Mouse (Mus musculus): ENCODE results near the gene Filip1. TPM values are rescaled to one million over a fixed set of nuclear protein-coding genes. Genes with fewer than 3 reads are reported as not detected.

Filip1 gene
- polyA plus RNA-seq, 1 experiment from 2014 or later = 1.5 TPM

DNA sequence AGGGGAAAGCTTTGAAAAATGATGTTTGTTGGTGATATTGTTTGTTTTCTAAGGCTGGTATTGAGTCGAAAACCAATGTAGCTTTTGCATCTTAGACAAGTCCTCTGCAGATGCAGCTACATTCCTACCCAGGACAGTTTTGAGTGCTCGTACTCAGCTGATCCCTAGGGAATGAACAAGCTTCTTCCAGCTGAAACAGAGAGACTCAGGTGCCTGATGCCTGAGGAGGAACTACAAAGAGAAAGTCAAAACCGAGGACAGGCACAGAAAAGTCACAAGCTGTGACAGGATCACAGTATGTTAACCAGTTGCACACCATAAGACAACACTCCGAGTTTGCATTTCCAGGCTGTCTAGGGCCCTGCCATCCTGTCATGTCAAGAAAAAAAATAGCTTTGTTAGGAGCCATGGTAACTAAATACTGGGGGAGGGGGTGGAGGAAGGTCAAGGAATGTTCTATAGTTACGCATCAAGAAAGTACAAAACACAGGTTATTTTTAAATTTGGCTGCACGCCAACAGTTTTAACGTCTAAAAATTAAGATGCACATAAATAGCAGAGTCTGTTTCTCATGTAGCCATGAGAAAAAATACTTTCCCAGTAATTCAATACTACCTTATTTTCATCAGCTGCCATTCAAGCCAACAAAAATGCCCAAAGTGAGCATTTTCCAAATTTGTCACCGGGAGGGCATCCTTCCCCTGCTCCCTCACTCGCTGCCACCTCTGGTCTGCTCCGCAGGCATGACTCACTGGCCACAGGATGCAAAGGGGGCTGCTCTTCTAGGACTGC lies 90.8 kb downstream of the Filip1 start:
- Histone ChIP-seq H3K9ac (ENCODE audit: low read length) (no peak overlapping the region), H3K4me2 (ENCODE audit: low read depth, severe bottlenecking) (no peak overlapping the region), H3K27ac (replicated peaks; ENCODE audit: low read depth, low read length) (no peak overlapping the region), H3K4me1 (ENCODE audit: control insufficient read depth, insufficient read depth, low read length) (no peaks in the 10 kb centered on the region), H3K9me3 (ENCODE audit: control insufficient read depth, low read length) (no peaks in the 10 kb centered on the region), H3K4me3 (ENCODE audit: low read depth, low read length) (no peak overlapping the region), H3K36me3 (ENCODE audit: control insufficient read depth, insufficient read depth, low read length) (no peaks in the 10 kb centered on the region), H3K27me3 (ENCODE audit: control insufficient read depth, insufficient read depth, low read length) (no peaks in the 10 kb centered on the region)
- WGBS = 68% methylated on average over 10 of the region's 10 CpGs
- ATAC-seq (ENCODE audit: insufficient number of reproducible peaks, low FRiP score, low TSS enrichment, low read depth) = no peak
- DNase-seq (ENCODE audit: low spot score) = no peak

- H3K36me3 ChIP-seq (ENCODE audit: control insufficient read depth, insufficient read depth, low read length) = no peaks in the 10 kb centered on the region
- no peak for ATAC-seq (ENCODE audit: insufficient number of reproducible peaks, low FRiP score, low TSS enrichment, low read depth)
- 56% methylated on average over 5 of the region's 5 CpGs for WGBS
- H3K4me1 ChIP-seq (ENCODE audit: control insufficient read depth, insufficient read depth, low read length) = no peaks in the 10 kb centered on the region
- no peak overlapping the region for H3K9ac ChIP-seq (ENCODE audit: low read length)
- no peaks in the 10 kb centered on the region for H3K27me3 ChIP-seq (ENCODE audit: control insufficient read depth, insufficient read depth, low read length)
- no peak overlapping the region for H3K4me2 ChIP-seq (ENCODE audit: low read depth, severe bottlenecking)
- H3K27ac ChIP-seq (replicated peaks; ENCODE audit: low read depth, low read length) = no peak overlapping the region
- H3K9me3 ChIP-seq (ENCODE audit: control insufficient read depth, low read length) = no peaks in the 10 kb centered on the region
- no peak overlapping the region for H3K4me3 ChIP-seq (ENCODE audit: low read depth, low read length)
- DNase-seq (ENCODE audit: low spot score) = no peak
Observed at GRCm38 (mm10) chr9:79920540-79920933, 92.1 kb downstream of the Filip1 start.

DNA sequence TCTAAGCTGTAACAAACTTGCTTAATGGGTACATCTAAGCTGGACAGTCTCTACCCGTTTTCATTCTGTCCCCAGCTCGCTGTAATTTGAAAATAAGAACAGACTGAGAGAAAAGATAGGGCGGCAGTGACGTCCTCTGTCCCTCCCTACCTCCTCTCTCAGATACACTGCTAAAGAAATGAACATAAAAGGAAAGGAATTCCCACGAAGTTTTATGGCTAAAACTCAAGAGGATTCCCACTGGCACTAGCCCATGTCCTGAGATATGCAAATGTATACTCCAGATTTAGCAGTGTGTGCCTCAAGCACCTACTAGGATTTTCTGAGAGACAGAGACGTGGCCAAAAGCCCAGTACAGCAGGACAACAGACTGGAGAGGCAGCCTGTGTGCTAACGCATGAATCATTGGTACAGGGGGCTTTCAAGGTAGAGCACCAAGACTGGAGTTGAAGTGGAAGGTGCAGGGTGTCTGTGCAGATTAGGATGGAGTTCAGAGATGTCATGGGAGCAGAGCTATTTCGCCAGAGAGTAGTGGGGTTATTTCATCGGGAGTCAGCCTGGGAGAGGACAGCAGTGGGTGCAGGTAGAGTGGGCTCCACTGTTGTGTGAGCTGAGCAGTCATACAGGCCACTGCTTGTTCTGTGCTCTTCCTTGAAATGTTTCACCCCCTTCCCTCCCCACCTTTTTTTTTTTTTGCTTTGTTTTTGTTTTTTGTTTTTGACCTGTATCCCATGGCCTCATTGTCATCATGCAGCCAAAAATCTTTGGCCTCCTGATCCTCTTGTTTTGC lies 92.7 kb downstream of the Filip1 start:
- ATAC-seq (ENCODE audit: insufficient number of reproducible peaks, low FRiP score, low TSS enrichment, low read depth) (no peak), DNase-seq (ENCODE audit: low spot score) (no peak)
- H3K27me3 ChIP-seq (ENCODE audit: control insufficient read depth, insufficient read depth, low read length) = no peaks in the 10 kb centered on the region
- no peak overlapping the region for H3K27ac ChIP-seq (replicated peaks; ENCODE audit: low read depth, low read length)
- H3K4me1 ChIP-seq (ENCODE audit: control insufficient read depth, insufficient read depth, low read length) = no peaks in the 10 kb centered on the region
- no peak overlapping the region for H3K4me2 ChIP-seq (ENCODE audit: low read depth, severe bottlenecking)
- no peaks in the 10 kb centered on the region for H3K9me3 ChIP-seq (ENCODE audit: control insufficient read depth, low read length)
- H3K4me3 ChIP-seq (ENCODE audit: low read depth, low read length) = no peak overlapping the region
- H3K36me3 ChIP-seq (ENCODE audit: control insufficient read depth, insufficient read depth, low read length) = no peaks in the 10 kb centered on the region
- H3K9ac ChIP-seq (ENCODE audit: low read length) = no peak overlapping the region
- 74% methylated on average over 9 of the region's 9 CpGs for WGBS

DNA sequence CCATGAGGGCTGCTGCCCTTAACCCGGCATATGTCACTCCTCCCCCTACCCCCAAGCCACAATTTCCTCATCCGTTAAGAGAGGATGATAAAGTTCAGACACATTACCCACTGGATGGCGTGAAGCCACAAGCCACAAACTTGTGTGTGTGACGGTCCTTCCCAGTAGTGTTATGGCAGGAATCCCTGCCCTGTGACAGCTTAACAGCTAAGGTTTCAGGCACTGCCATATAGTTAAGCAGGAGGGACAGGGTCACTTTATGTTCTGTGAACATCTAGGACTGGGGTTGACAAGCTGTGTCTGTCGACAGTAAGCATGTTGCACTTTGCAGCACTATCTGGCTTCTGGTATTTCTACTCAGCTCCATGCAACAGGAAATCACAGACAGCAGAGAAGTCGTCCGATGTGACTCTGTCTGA lies 93.3 kb downstream of the Filip1 start:
- no peak overlapping the region for H3K27ac ChIP-seq (replicated peaks; ENCODE audit: low read depth, low read length)
- no peaks in the 10 kb centered on the region for H3K36me3 ChIP-seq (ENCODE audit: control insufficient read depth, insufficient read depth, low read length)
- no peaks in the 10 kb centered on the region for H3K9me3 ChIP-seq (ENCODE audit: control insufficient read depth, low read length)
- no peak overlapping the region for H3K4me2 ChIP-seq (ENCODE audit: low read depth, severe bottlenecking)
- no peaks in the 10 kb centered on the region for H3K27me3 ChIP-seq (ENCODE audit: control insufficient read depth, insufficient read depth, low read length)
- 59% methylated on average over 7 of the region's 7 CpGs for WGBS
- DNase-seq (ENCODE audit: low spot score) (no peak), ATAC-seq (ENCODE audit: insufficient number of reproducible peaks, low FRiP score, low TSS enrichment, low read depth) (no peak)
- no peak overlapping the region for H3K9ac ChIP-seq (ENCODE audit: low read length)
- H3K4me1 ChIP-seq (ENCODE audit: control insufficient read depth, insufficient read depth, low read length) = no peaks in the 10 kb centered on the region
- H3K4me3 ChIP-seq (ENCODE audit: low read depth, low read length) = no peak overlapping the region

DNA sequence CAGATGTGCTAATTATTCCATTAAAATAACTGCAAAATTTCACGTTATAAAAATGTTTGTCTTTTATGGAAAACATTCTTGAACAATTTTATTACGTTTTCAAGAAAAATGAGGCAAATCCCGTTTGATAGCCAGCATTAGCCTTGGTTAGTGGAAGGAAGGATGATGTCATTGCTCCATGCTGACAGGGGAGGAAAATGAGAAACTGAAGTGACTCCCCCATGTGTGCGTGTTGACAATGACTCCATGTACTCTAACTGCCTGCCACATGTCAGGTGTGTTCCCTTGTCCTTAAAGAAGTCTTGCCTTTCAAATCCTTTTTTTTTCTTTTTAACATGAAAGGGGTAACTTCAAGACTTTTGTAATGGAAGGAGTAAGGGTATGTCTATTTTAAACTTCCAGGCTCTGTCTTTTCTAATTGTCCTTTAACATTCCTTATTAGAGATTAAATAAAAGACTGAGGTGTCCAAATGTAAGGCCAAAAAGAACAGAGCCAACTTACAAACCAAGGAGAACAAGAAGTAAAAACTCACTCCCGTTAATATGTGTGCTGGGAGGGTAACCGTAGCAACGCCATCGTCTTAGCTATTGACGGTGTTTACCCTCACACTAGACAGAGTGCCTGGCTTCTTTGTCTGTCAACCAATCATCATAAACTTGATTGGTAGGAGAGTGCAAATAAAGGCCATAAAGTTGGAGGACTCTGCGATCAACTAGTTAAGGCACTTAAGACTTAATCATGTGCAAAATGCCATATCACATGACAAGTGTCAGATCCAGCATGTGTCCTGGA lies 94.1 kb downstream of the Filip1 start:
- Histone ChIP-seq H3K27ac (replicated peaks; ENCODE audit: low read depth, low read length) (no peak overlapping the region), H3K9me3 (ENCODE audit: control insufficient read depth, low read length) (no peaks in the 10 kb centered on the region), H3K4me2 (ENCODE audit: low read depth, severe bottlenecking) (no peak overlapping the region), H3K4me3 (ENCODE audit: low read depth, low read length) (no peak overlapping the region), H3K36me3 (ENCODE audit: control insufficient read depth, insufficient read depth, low read length) (no peaks in the 10 kb centered on the region), H3K27me3 (ENCODE audit: control insufficient read depth, insufficient read depth, low read length) (no peaks in the 10 kb centered on the region), H3K4me1 (ENCODE audit: control insufficient read depth, insufficient read depth, low read length) (no peaks in the 10 kb centered on the region), H3K9ac (ENCODE audit: low read length) (no peak overlapping the region)
- no peak for DNase-seq (ENCODE audit: low spot score)
- ATAC-seq (ENCODE audit: insufficient number of reproducible peaks, low FRiP score, low TSS enrichment, low read depth) = no peak
- 63% methylated on average over 10 of the region's 10 CpGs for WGBS

- Histone ChIP-seq H3K4me1 (ENCODE audit: control insufficient read depth, insufficient read depth, low read length) (no peaks in the 10 kb centered on the region), H3K4me3 (ENCODE audit: low read depth, low read length) (no peak overlapping the region), H3K27ac (replicated peaks; ENCODE audit: low read depth, low read length) (no peak overlapping the region), H3K27me3 (ENCODE audit: control insufficient read depth, insufficient read depth, low read length) (no peaks in the 10 kb centered on the region), H3K9me3 (ENCODE audit: control insufficient read depth, low read length) (no peaks in the 10 kb centered on the region), H3K9ac (ENCODE audit: low read length) (no peak overlapping the region), H3K36me3 (ENCODE audit: control insufficient read depth, insufficient read depth, low read length) (no peaks in the 10 kb centered on the region), H3K4me2 (ENCODE audit: low read depth, severe bottlenecking) (no peak overlapping the region)
- 60% methylated on average over 4 of the region's 4 CpGs for WGBS
- no peak for DNase-seq (ENCODE audit: low spot score)
- no peak for ATAC-seq (ENCODE audit: insufficient number of reproducible peaks, low FRiP score, low TSS enrichment, low read depth)
Observed at GRCm38 (mm10) chr9:79914276-79914675, 98.4 kb downstream of the Filip1 start.

- Histone ChIP-seq H3K36me3 (ENCODE audit: control insufficient read depth, insufficient read depth, low read length) (no peaks in the 10 kb centered on the region), H3K27ac (replicated peaks; ENCODE audit: low read depth, low read length) (no peak overlapping the region), H3K4me1 (ENCODE audit: control insufficient read depth, insufficient read depth, low read length) (no peaks in the 10 kb centered on the region), H3K4me3 (ENCODE audit: low read depth, low read length) (no peak overlapping the region), H3K9ac (ENCODE audit: low read length) (no peak overlapping the region), H3K27me3 (ENCODE audit: control insufficient read depth, insufficient read depth, low read length) (no peaks in the 10 kb centered on the region), H3K4me2 (ENCODE audit: low read depth, severe bottlenecking) (no peak overlapping the region), H3K9me3 (ENCODE audit: control insufficient read depth, low read length) (no peaks in the 10 kb centered on the region)
- 90% methylated on average over 5 of the region's 5 CpGs for WGBS
- DNase-seq (ENCODE audit: low spot score) (no peak), ATAC-seq (ENCODE audit: insufficient number of reproducible peaks, low FRiP score, low TSS enrichment, low read depth) (no peak)
Observed at GRCm38 (mm10) chr9:79912971-79913370, 99.7 kb downstream of the Filip1 start.

DNA sequence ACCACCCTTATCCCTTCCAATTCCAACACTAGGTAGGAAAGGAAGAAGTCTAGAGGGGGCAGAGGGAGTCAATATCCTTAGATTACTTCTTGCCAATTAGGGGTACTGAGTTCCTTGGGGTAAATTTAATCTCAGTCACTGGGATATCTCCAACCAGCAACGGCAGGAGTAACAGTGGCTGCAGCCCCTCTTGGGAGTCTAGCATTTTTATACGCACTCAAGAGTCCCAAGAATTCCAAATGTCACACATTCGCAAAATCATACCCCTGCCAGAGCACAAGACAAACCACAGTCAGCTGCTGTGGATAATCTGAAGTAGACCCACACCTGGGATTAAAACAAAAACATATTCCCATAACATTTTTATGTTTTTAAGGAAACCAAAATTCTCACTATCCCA lies 102.5 kb downstream of the Filip1 start:
- Histone ChIP-seq H3K36me3 (ENCODE audit: control insufficient read depth, insufficient read depth, low read length) (no peaks in the 10 kb centered on the region), H3K4me3 (ENCODE audit: low read depth, low read length) (no peak overlapping the region), H3K9ac (ENCODE audit: low read length) (no peak overlapping the region), H3K4me2 (ENCODE audit: low read depth, severe bottlenecking) (no peak overlapping the region), H3K9me3 (ENCODE audit: control insufficient read depth, low read length) (no peaks in the 10 kb centered on the region), H3K27me3 (ENCODE audit: control insufficient read depth, insufficient read depth, low read length) (no peaks in the 10 kb centered on the region), H3K4me1 (ENCODE audit: control insufficient read depth, insufficient read depth, low read length) (no peaks in the 10 kb centered on the region), H3K27ac (replicated peaks; ENCODE audit: low read depth, low read length) (no peak overlapping the region)
- 95% methylated on average over 3 of the region's 3 CpGs for WGBS
- ATAC-seq (ENCODE audit: insufficient number of reproducible peaks, low FRiP score, low TSS enrichment, low read depth) (no peak), DNase-seq (ENCODE audit: low spot score) (no peak)
